Comparison of ENCODE assay signal across 8 mouse cellular contexts in the genomic region with DNA sequence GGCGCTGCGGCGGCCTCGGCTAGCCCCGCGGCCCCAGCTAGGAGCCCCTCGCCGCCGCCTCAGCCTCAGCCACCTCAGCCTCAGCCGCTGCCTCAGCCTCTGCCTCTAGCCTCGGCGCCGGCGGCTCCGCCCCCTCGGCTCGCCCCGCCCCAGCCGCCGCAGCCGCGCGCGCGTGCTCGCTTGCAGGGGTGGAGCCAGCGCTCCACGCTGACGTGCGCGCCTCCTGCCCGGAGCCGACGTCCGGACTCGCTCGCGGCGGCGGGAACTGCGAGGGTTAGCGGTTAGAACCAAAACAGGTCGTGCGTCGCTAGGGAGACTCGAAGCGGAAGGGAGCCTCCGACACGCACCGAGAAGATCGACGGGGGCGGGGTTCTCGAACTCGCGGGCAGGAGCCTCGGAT. TPM values are rescaled to one million over a fixed set of nuclear protein-coding genes. Genes with fewer than 3 reads are reported as not detected.
A peak's percentile ranks its signal among the peaks of the same experiment; 100 is the strongest.
DNase-seq lines count a peak whose midpoint lies in the region; ATAC-seq and TF ChIP-seq lines count a peak whose summit lies in the region.

A gene (minus strand): TSS at position 133 of the 400 bp plus-strand sequence.

- H3K9ac ChIP-seq in lung, embryonic 15.5 days, result peak within 1 kb of the TSS; percentile 74

- no peaks in the 10 kb centered on the region for H3K9me3 ChIP-seq in hindbrain, embryonic 10.5 days
- H3K9me3 ChIP-seq in lung, embryonic 15.5 days, result no peaks in the 10 kb centered on the region

- under 1% methylated on average over 54 of the region's 57 CpGs for WGBS in hindbrain, embryonic 10.5 days
- WGBS in lung, embryonic 15.5 days, result under 1% methylated on average over 52 of the region's 57 CpGs
- 2% methylated on average over 57 of the region's 57 CpGs for WGBS in olfactory bulb, adult 2 months

- ATAC-seq in lung, embryonic 15.5 days (ENCODE audit: borderline replicate concordance, extremely low read depth, low FRiP score, low TSS enrichment), result peak; percentile 91

- H3K27ac ChIP-seq in hindbrain, embryonic 10.5 days, result peak within 1 kb of the TSS; percentile 89
- H3K27ac ChIP-seq in lung, embryonic 15.5 days, result peak within 1 kb of the TSS; percentile 48
- peak within 1 kb of the TSS; percentile 29 for H3K27ac ChIP-seq in olfactory bulb, adult 2 months (ENCODE audit: insufficient read depth, low read depth, low read length)

- peaks cover 26% of the 10 kb centered on the region for H3K4me1 ChIP-seq in hindbrain, embryonic 10.5 days (replicated peaks)
- peaks cover 27% of the 10 kb centered on the region for H3K4me1 ChIP-seq in lung, embryonic 15.5 days
- H3K4me1 ChIP-seq in olfactory bulb, adult 2 months (ENCODE audit: control insufficient read depth, insufficient read depth, low read length), result peaks cover 16% of the 10 kb centered on the region

- H3K4me2 ChIP-seq in lung, embryonic 15.5 days, result peak within 1 kb of the TSS; percentile 94

- TF ChIP-seq CTCF in olfactory bulb, adult 2 months (IDR thresholded peaks at IDR 0.05; ENCODE audit: insufficient read depth, low read depth, low read length), result no peak

- H3K27me3 ChIP-seq in hindbrain, embryonic 10.5 days (ENCODE audit: insufficient read depth, poor library complexity, severe bottlenecking), result peaks cover 28% of the 10 kb centered on the region
- peaks cover 18% of the 10 kb centered on the region; the same call in 1 of the 2 replicates for H3K27me3 ChIP-seq in lung, embryonic 15.5 days

- H3K4me3 ChIP-seq in hindbrain, embryonic 10.5 days, result peak within 1 kb of the TSS; percentile 80
- H3K4me3 ChIP-seq in lung, embryonic 15.5 days, result peak within 1 kb of the TSS; percentile 83
- peak within 1 kb of the TSS; percentile 96 for H3K4me3 ChIP-seq in olfactory bulb, adult 2 months (ENCODE audit: insufficient read depth, low read depth, low read length)

- no peaks in the 10 kb centered on the region for H3K36me3 ChIP-seq in hindbrain, embryonic 10.5 days
- 0 out of 2 replicates have a peak, but pooled peaks cover 3% of the 10 kb centered on the region for H3K36me3 ChIP-seq in lung, embryonic 15.5 days

- peak; percentile 96 for DNase-seq in NIH3T3 (ENCODE audit: low read depth)
- DNase-seq in cerebellum, adult 9-11 months, result peak; percentile 93
- DNase-seq in frontal cortex, adult 2 months (ENCODE audit: extremely low spot score in 1 of 2, low spot score in 1 of 2), result peak; percentile 69 to 89
- peak; percentile 92 for DNase-seq in hindbrain, embryonic 10.5 days (ENCODE audit: low spot score)
- DNase-seq in layer of hippocampus, adult 9-10 months (ENCODE audit: low spot score), result peak; percentile 48
- DNase-seq in thymus, adult 18-20 months, result peak; percentile 79

- TF ChIP-seq POLR2A in olfactory bulb, adult 2 months (IDR thresholded peaks at IDR 0.05; ENCODE audit: insufficient read depth, low read depth, low read length), result peak; percentile 94

RNA-seq across cellular contexts. Expression of the gene that starts here (rescaled TPM):
- polyA plus RNA-seq in frontal cortex, adult 2 months (2012; rRNA removed), result 134 and 137 TPM in 2 replicates
- 5.7 and 7.8 TPM in 2 replicates for polyA plus RNA-seq in hindbrain, embryonic 10.5 days (2016; fragmentation: Nextera tagmentation; extraction: Ambion mirVana)
- polyA plus RNA-seq in lung, embryonic 15.5 days (2015; fragmentation: Nextera tagmentation; extraction: Ambion mirVana), result 37.7 and 41.0 TPM in 2 replicates
- 127 TPM in 1 of 2 replicates, not detected in the other for polyA plus RNA-seq in olfactory bulb, adult 2 months (2012; ENCODE audit: insufficient read depth, insufficient read length, low replicate concordance, missing spikeins)

Comparison
In these comparisons a context has a peak if more than half of its experiments do, and no peak if none do; other contexts are left out.
1. Peak in every context shown above with its lines: DNase-seq, ATAC-seq, H3K4me3 ChIP-seq and H3K27ac ChIP-seq.
2. H3K27ac ChIP-seq: peak in every context shown above with its lines; median percentile 89 in hindbrain, embryonic 10.5 days; 48 in lung, embryonic 15.5 days; 29 in olfactory bulb, adult 2 months.